Mouse (Mus musculus): ENCODE data around the gene Stk38.

GRCm38 (mm10) chr17:28981081-28981480 is 26.7 kb downstream of the Stk38 start:
- TF ChIP-seq GATA1 (IDR thresholded peaks at IDR 0.05; ENCODE audit: borderline replicate concordance, low read length), result no peak
- TF ChIP-seq FLI1 (IDR thresholded peaks at IDR 0.05; ENCODE audit: low read length), result no peak

Data from megakaryocyte, embryonic 14.5 days (primary cell).